Mouse (Mus musculus): Measurements from ENCODE around the gene Ifngr1. TPM values are rescaled to one million over a fixed set of nuclear protein-coding genes. Genes with fewer than 3 reads are reported as not detected.
A peak's percentile ranks its signal among the peaks of the same experiment; 100 is the strongest.

Ifngr1 gene
- polyA plus RNA-seq, 1 experiment, result 37.4 TPM

- H3K36me3 ChIP-seq (ENCODE audit: control insufficient read depth, insufficient read depth, low read length), result no peaks in the 10 kb centered on the region
- H3K27me3 ChIP-seq (ENCODE audit: control insufficient read depth, insufficient read depth, low read length), result no peaks in the 10 kb centered on the region
- no peak for TF ChIP-seq CTCF (IDR thresholded peaks at IDR 0.05; ENCODE audit: extremely low read depth, insufficient read length, insufficient replicate concordance, low read depth, low read length)
- no peak overlapping the region for H3K27ac ChIP-seq (ENCODE audit: insufficient read depth, low read depth, low read length)
- 87% methylated on average over 5 of the region's 5 CpGs for WGBS
- H3K4me1 ChIP-seq (ENCODE audit: control insufficient read depth, insufficient read depth, insufficient read length, low read length), result peaks cover 23% of the 10 kb centered on the region; the same call in 1 of the 2 replicates
- H3K4me3 ChIP-seq (ENCODE audit: low read depth, low read length), result no peak overlapping the region
Observed at GRCm38 (mm10) chr10:19585860-19586259, 5.9 kb upstream of the Ifngr1 start.

GRCm38 (mm10) chr10:19587281-19587680 is 4.5 kb upstream of the Ifngr1 start:
- H3K27me3 ChIP-seq (ENCODE audit: control insufficient read depth, insufficient read depth, low read length), result no peaks in the 10 kb centered on the region
- WGBS, result 81% methylated on average over 3 of the region's 3 CpGs
- peaks cover 24% of the 10 kb centered on the region; the same call in 1 of the 2 replicates for H3K4me1 ChIP-seq (ENCODE audit: control insufficient read depth, insufficient read depth, insufficient read length, low read length)
- no peak overlapping the region for H3K27ac ChIP-seq (ENCODE audit: insufficient read depth, low read depth, low read length)
- TF ChIP-seq POLR2A (IDR thresholded peaks at IDR 0.05; ENCODE audit: low read depth, low read length) (no peak), CTCF (IDR thresholded peaks at IDR 0.05; ENCODE audit: extremely low read depth, insufficient read length, insufficient replicate concordance, low read depth, low read length) (no peak)
- H3K36me3 ChIP-seq (ENCODE audit: control insufficient read depth, insufficient read depth, low read length), result no peaks in the 10 kb centered on the region
- H3K4me3 ChIP-seq (ENCODE audit: low read depth, low read length), result no peak overlapping the region

GRCm38 (mm10) chr10:19589626-19590025 is 2.1 kb upstream of the Ifngr1 start:
- H3K27me3 ChIP-seq (ENCODE audit: control insufficient read depth, insufficient read depth, low read length), result no peaks in the 10 kb centered on the region
- no peak for TF ChIP-seq POLR2A (IDR thresholded peaks at IDR 0.05; ENCODE audit: low read depth, low read length)
- TF ChIP-seq CTCF (IDR thresholded peaks at IDR 0.05; ENCODE audit: extremely low read depth, insufficient read length, insufficient replicate concordance, low read depth, low read length), result no peak
- H3K27ac ChIP-seq (ENCODE audit: insufficient read depth, low read depth, low read length), result peak overlapping the region; percentile 83
- peak overlapping the region; percentile 9; the same call in 1 of the 2 replicates for H3K4me3 ChIP-seq (ENCODE audit: low read depth, low read length)
- 25% methylated on average over 12 of the region's 12 CpGs for WGBS
- peaks cover 15% of the 10 kb centered on the region; the same call in 1 of the 2 replicates for H3K4me1 ChIP-seq (ENCODE audit: control insufficient read depth, insufficient read depth, insufficient read length, low read length)
- no peaks in the 10 kb centered on the region; the same call in 1 of the 2 replicates for H3K36me3 ChIP-seq (ENCODE audit: control insufficient read depth, insufficient read depth, low read length)

GRCm38 (mm10) chr10:19591286-19591640 is 486 bp upstream of the Ifngr1 start:
- Histone ChIP-seq H3K4me1 (ENCODE audit: control insufficient read depth, insufficient read depth, insufficient read length, low read length) (peaks cover 21% of the 10 kb centered on the region; the same call in 1 of the 2 replicates), H3K27me3 (ENCODE audit: control insufficient read depth, insufficient read depth, low read length) (no peaks in the 10 kb centered on the region), H3K27ac (ENCODE audit: insufficient read depth, low read depth, low read length) (peak overlapping the region; percentile 84)

GRCm38 (mm10) chr10:19592556-19592955 is 807 bp downstream of the Ifngr1 start:
- H3K27me3 ChIP-seq (ENCODE audit: control insufficient read depth, insufficient read depth, low read length), result no peaks in the 10 kb centered on the region
- H3K4me3 ChIP-seq (ENCODE audit: low read depth, low read length), result peak overlapping the region; percentile 92
- peak overlapping the region; percentile 93 for H3K27ac ChIP-seq (ENCODE audit: insufficient read depth, low read depth, low read length)
- TF ChIP-seq POLR2A (IDR thresholded peaks at IDR 0.05; ENCODE audit: low read depth, low read length) (no peak), CTCF (IDR thresholded peaks at IDR 0.05; ENCODE audit: extremely low read depth, insufficient read length, insufficient replicate concordance, low read depth, low read length) (no peak)
- H3K36me3 ChIP-seq (ENCODE audit: control insufficient read depth, insufficient read depth, low read length), result peaks cover 6% of the 10 kb centered on the region; the same call in 1 of the 2 replicates
- peaks cover 23% of the 10 kb centered on the region; the same call in 1 of the 2 replicates for H3K4me1 ChIP-seq (ENCODE audit: control insufficient read depth, insufficient read depth, insufficient read length, low read length)
- WGBS, result under 1% methylated on average over 3 of the region's 3 CpGs

More at GRCm38 (mm10) chr10:19591286-19591640, 486 bp upstream of the Ifngr1 start:
- TF ChIP-seq POLR2A (IDR thresholded peaks at IDR 0.05; ENCODE audit: low read depth, low read length) (no peak), CTCF (IDR thresholded peaks at IDR 0.05; ENCODE audit: extremely low read depth, insufficient read length, insufficient replicate concordance, low read depth, low read length) (no peak)
- Histone ChIP-seq H3K36me3 (ENCODE audit: control insufficient read depth, insufficient read depth, low read length) (peaks cover 4% of the 10 kb centered on the region; the same call in 1 of the 2 replicates), H3K4me3 (ENCODE audit: low read depth, low read length) (peak overlapping the region; percentile 32)
- WGBS, result 22% methylated on average over 6 of the region's 6 CpGs

GRCm38 (mm10) chr10:19593296-19593695 is 1.5 kb downstream of the Ifngr1 start:
- H3K27ac ChIP-seq (ENCODE audit: insufficient read depth, low read depth, low read length), result peak overlapping the region; percentile 98
- peaks cover 23% of the 10 kb centered on the region; the same call in 1 of the 2 replicates for H3K4me1 ChIP-seq (ENCODE audit: control insufficient read depth, insufficient read depth, insufficient read length, low read length)
- WGBS, result 26% methylated on average over 3 of the region's 3 CpGs
- peak overlapping the region; percentile 28; the same call in 1 of the 2 replicates for H3K4me3 ChIP-seq (ENCODE audit: low read depth, low read length)
- TF ChIP-seq CTCF (IDR thresholded peaks at IDR 0.05; ENCODE audit: extremely low read depth, insufficient read length, insufficient replicate concordance, low read depth, low read length) (no peak), POLR2A (IDR thresholded peaks at IDR 0.05; ENCODE audit: low read depth, low read length) (no peak)
- H3K36me3 ChIP-seq (ENCODE audit: control insufficient read depth, insufficient read depth, low read length), result peaks cover 11% of the 10 kb centered on the region
- H3K27me3 ChIP-seq (ENCODE audit: control insufficient read depth, insufficient read depth, low read length), result no peaks in the 10 kb centered on the region

GRCm38 (mm10) chr10:19594201-19594905 is 2.6 kb downstream of the Ifngr1 start:
- 13% methylated on average over 3 of the region's 3 CpGs for WGBS
- Histone ChIP-seq H3K4me1 (ENCODE audit: control insufficient read depth, insufficient read depth, insufficient read length, low read length) (peaks cover 23% of the 10 kb centered on the region; the same call in 1 of the 2 replicates), H3K36me3 (ENCODE audit: control insufficient read depth, insufficient read depth, low read length) (peaks cover 21% of the 10 kb centered on the region), H3K4me3 (ENCODE audit: low read depth, low read length) (peak overlapping the region; percentile 56; the same call in 1 of the 2 replicates), H3K27ac (ENCODE audit: insufficient read depth, low read depth, low read length) (peak overlapping the region; percentile 98), H3K27me3 (ENCODE audit: control insufficient read depth, insufficient read depth, low read length) (no peaks in the 10 kb centered on the region)
- TF ChIP-seq POLR2A (IDR thresholded peaks at IDR 0.05; ENCODE audit: low read depth, low read length), result peak; percentile 23; the same call in 1 of the 2 replicates
- TF ChIP-seq CTCF (IDR thresholded peaks at IDR 0.05; ENCODE audit: extremely low read depth, insufficient read length, insufficient replicate concordance, low read depth, low read length), result no peak
